Mouse (Mus musculus): ENCODE measurements at regions not wholly inside any gene's neighbourhood (a gene's known extent, or its start where the extent isn't known, plus 50 kb on each side); places are given as distances from the start of the nearest gene placed in this dataset.
"Not testable (repeated sequence)": the region's sequence is repeated elsewhere in the genome, so short reads cannot be mapped to it uniquely, and the experiment has no call there.

DNA sequence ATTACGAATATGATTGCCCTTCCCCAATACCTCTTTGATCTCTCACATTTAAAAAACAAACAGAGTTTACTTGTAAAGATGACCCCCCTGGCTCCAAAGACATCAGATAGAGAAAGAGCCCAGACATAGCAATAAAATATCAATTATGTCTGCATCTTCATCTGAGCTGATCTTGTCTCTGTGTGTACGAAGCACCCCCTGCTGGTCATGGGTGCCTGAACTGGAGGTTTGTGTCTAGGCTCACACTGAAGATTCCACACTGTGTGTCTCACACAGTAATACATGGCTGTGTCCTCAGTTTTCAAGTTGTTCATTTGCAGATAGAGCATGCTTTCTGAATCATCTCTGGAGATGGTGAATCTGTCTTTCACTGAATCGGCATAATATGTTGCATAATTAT is 935.0 kb downstream of the Adam6a start:
- Histone ChIP-seq H3K27me3 (ENCODE audit: insufficient read depth, low read length) (no peaks in the 10 kb centered on the region), H3K9me3 (ENCODE audit: low read length) (no peaks in the 10 kb centered on the region), H3K4me2 (ENCODE audit: low read depth, low read length) (no peak overlapping the region), H3K9ac (replicated peaks) (no peak overlapping the region), H3K4me3 (ENCODE audit: low read depth, low read length) (no peak overlapping the region), H3K36me3 (replicated peaks; ENCODE audit: insufficient read depth, low read length) (no peaks in the 10 kb centered on the region), H3K27ac (ENCODE audit: low read depth) (no peak overlapping the region), H3K4me1 (ENCODE audit: insufficient read depth) (no peaks in the 10 kb centered on the region)
- DNase-seq = no peak
- TF ChIP-seq EP300 (IDR thresholded peaks at IDR 0.05; ENCODE audit: low read depth) (no peak), CTCF (IDR thresholded peaks at IDR 0.05; ENCODE audit: low read depth) (no peak)
- 69% methylated on average over 3 of the region's 3 CpGs for WGBS (ENCODE audit: insufficient replicate concordance)
- ATAC-seq = no peak

DNA sequence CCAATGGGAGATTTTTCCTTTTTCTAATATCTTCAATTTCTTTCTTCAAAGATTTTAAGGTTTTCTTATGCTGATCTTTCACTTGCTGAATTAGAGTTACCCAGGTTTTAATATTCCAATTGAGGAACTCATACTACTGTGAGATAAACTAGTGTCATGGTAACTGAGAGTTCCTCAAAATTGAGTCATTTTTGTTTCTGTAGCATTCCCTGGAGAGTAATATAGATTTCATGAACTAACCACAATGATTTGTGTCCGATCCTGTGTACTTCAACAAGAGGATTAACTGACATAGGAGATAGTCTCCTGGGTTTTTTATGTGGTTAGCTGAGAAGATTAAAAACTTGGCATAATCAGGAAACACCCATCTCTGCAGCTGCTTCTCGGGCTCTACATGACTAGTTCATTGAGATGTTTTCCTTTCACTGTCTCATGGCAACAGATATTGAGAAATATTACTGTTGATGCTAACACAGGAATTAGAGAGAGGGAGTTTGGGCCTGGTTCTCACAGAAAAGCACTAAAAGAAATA is 949.9 kb downstream of the Adam6a start:
- 40% methylated on average over 2 of the region's 2 CpGs for WGBS (ENCODE audit: insufficient replicate concordance)
- H3K36me3 ChIP-seq (replicated peaks; ENCODE audit: insufficient read depth, low read length); H3K27ac ChIP-seq (ENCODE audit: low read depth); H3K4me3 ChIP-seq (ENCODE audit: low read depth, low read length); H3K9me3 ChIP-seq (ENCODE audit: low read length); H3K4me2 ChIP-seq (ENCODE audit: low read depth, low read length); DNase-seq; ATAC-seq; H3K4me1 ChIP-seq (ENCODE audit: insufficient read depth); H3K9ac ChIP-seq (replicated peaks); H3K27me3 ChIP-seq (ENCODE audit: insufficient read depth, low read length): not testable (repeated sequence)

DNA sequence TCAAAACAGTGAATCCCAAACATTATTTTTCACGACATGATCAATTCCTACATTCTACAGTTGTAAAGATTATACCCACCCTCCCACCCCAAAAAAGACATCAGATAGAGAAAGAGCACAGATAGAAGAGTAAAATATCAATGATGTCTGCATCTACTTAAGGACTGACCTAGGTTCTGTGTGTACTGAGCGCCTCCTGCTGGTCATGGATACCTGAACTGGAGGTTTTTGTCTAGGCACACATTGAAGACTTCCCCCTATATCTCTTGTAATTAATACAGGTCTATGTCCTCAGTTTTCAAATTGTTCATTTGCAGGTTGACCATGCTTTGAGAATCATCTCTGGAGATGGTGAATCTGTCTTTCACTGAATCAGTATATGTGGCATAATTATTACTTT is 952.0 kb downstream of the Adam6a start:
- no peak overlapping the region for H3K9ac ChIP-seq (replicated peaks)
- TF ChIP-seq EP300 (IDR thresholded peaks at IDR 0.05; ENCODE audit: low read depth) = no peak
- TF ChIP-seq CTCF (IDR thresholded peaks at IDR 0.05; ENCODE audit: low read depth) = 0 out of 2 replicates have a peak, but pooled peaks have one; percentile 21
- H3K36me3 ChIP-seq (replicated peaks; ENCODE audit: insufficient read depth, low read length) = no peaks in the 10 kb centered on the region
- no peak for ATAC-seq
- H3K4me1 ChIP-seq (ENCODE audit: insufficient read depth) = no peaks in the 10 kb centered on the region
- H3K4me3 ChIP-seq (ENCODE audit: low read depth, low read length) = no peak overlapping the region
- H3K27me3 ChIP-seq (ENCODE audit: insufficient read depth, low read length) = no peaks in the 10 kb centered on the region
- no peak overlapping the region for H3K4me2 ChIP-seq (ENCODE audit: low read depth, low read length)
- H3K9me3 ChIP-seq (ENCODE audit: low read length) = no peaks in the 10 kb centered on the region
- peak; percentile 14 for DNase-seq
- 31% methylated on average over 2 of the region's 2 CpGs for WGBS (ENCODE audit: insufficient replicate concordance)
- H3K27ac ChIP-seq (ENCODE audit: low read depth) = no peak overlapping the region

GRCm38 (mm10) chr12:114513143-114513542 is 969.4 kb downstream of the Adam6a start:
- H3K4me2 ChIP-seq (ENCODE audit: low read depth, low read length) = no peak overlapping the region
- H3K36me3 ChIP-seq (replicated peaks; ENCODE audit: insufficient read depth, low read length) = no peaks in the 10 kb centered on the region
- no peaks in the 10 kb centered on the region for H3K27me3 ChIP-seq (ENCODE audit: insufficient read depth, low read length)
- no peaks in the 10 kb centered on the region for H3K9me3 ChIP-seq (ENCODE audit: low read length)
- DNase-seq (no peak), ATAC-seq (no peak)
- no peak overlapping the region for H3K4me3 ChIP-seq (ENCODE audit: low read depth, low read length)
- no peak overlapping the region for H3K9ac ChIP-seq (replicated peaks)
- H3K4me1 ChIP-seq (ENCODE audit: insufficient read depth) = no peaks in the 10 kb centered on the region
- WGBS (ENCODE audit: insufficient replicate concordance) = 66% methylated on average over 2 of the region's 2 CpGs
- no peak overlapping the region for H3K27ac ChIP-seq (ENCODE audit: low read depth)
- TF ChIP-seq CTCF (IDR thresholded peaks at IDR 0.05; ENCODE audit: low read depth) (no peak), EP300 (IDR thresholded peaks at IDR 0.05; ENCODE audit: low read depth) (no peak)

DNA sequence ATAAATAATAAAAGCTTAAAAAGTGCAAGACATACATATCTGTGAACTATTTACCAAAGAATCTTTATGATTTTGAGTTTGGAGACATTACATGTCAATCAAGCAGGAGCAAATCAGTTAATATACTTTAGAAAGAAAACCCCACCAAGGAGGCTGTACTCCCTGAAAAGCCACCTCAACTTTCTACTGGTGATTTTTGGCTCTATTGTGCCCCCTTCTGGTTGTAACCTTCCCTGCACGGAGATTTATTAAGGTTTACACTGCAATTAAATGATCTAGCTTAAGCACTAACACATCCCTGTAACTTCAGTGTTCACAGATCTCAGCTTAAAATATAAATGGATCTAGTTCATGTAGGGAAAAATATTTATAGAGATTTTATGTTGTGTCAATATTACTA is 998.4 kb downstream of the Adam6a start:
- H3K4me2 ChIP-seq (ENCODE audit: low read depth, low read length); H3K36me3 ChIP-seq (replicated peaks; ENCODE audit: insufficient read depth, low read length); H3K27ac ChIP-seq (ENCODE audit: low read depth); ATAC-seq; H3K4me1 ChIP-seq (ENCODE audit: insufficient read depth); DNase-seq; H3K9ac ChIP-seq (replicated peaks); H3K27me3 ChIP-seq (ENCODE audit: insufficient read depth, low read length); H3K4me3 ChIP-seq (ENCODE audit: low read depth, low read length); H3K9me3 ChIP-seq (ENCODE audit: low read length): not testable (repeated sequence)
- WGBS (ENCODE audit: insufficient replicate concordance) = 30% methylated on average over 1 of the region's 1 CpGs
- TF ChIP-seq CTCF (IDR thresholded peaks at IDR 0.05; ENCODE audit: low read depth) = 0 out of 2 replicates have a peak, but pooled peaks have one; percentile 14

GRCm38 (mm10) chr12:114544931-114545330 is 1001.2 kb downstream of the Adam6a start:
- not testable (repeated sequence) for H3K36me3 ChIP-seq (replicated peaks; ENCODE audit: insufficient read depth, low read length); H3K9me3 ChIP-seq (ENCODE audit: low read length); H3K27me3 ChIP-seq (ENCODE audit: insufficient read depth, low read length); H3K9ac ChIP-seq (replicated peaks); H3K4me2 ChIP-seq (ENCODE audit: low read depth, low read length); H3K27ac ChIP-seq (ENCODE audit: low read depth); DNase-seq; H3K4me3 ChIP-seq (ENCODE audit: low read depth, low read length); H3K4me1 ChIP-seq (ENCODE audit: insufficient read depth)
- ATAC-seq = peak; percentile 27; the same call in 1 of the 2 replicates
- 32% methylated on average over 1 of the region's 1 CpGs for WGBS (ENCODE audit: insufficient replicate concordance)

DNA sequence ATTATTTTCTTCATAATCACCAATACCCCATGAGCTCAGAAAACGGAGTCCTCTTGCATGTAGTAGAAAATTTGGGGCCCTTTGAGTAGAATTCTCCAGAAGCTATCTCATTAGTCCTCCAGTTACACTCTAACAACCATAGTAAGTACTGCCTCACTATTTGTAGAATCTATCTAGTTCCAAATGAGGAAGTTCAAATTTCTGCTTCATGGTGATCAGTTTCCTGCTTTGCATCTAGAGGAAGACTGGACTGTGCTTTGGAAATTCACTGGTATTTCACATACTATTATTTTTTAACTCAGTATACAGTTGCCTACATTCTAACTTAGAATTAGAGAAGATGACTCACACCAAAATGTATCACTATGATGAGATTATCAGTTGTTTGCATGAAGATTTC is 1018.7 kb downstream of the Adam6a start:
- no peaks in the 10 kb centered on the region for H3K27me3 ChIP-seq (ENCODE audit: insufficient read depth, low read length)
- H3K4me1 ChIP-seq (ENCODE audit: insufficient read depth) = no peaks in the 10 kb centered on the region
- no peak overlapping the region for H3K9ac ChIP-seq (replicated peaks)
- 63% methylated on average over 1 of the region's 1 CpGs for WGBS (ENCODE audit: insufficient replicate concordance)
- no peak overlapping the region for H3K4me3 ChIP-seq (ENCODE audit: low read depth, low read length)
- H3K9me3 ChIP-seq (ENCODE audit: low read length) = no peaks in the 10 kb centered on the region
- H3K36me3 ChIP-seq (replicated peaks; ENCODE audit: insufficient read depth, low read length) = no peaks in the 10 kb centered on the region
- H3K4me2 ChIP-seq (ENCODE audit: low read depth, low read length) = no peak overlapping the region
- ATAC-seq (no peak), DNase-seq (no peak)
- no peak overlapping the region for H3K27ac ChIP-seq (ENCODE audit: low read depth)
- TF ChIP-seq CTCF (IDR thresholded peaks at IDR 0.05; ENCODE audit: low read depth) (no peak), EP300 (IDR thresholded peaks at IDR 0.05; ENCODE audit: low read depth) (no peak)
